Mouse (Mus musculus) testis, adult 2 months (tissue): ENCODE data around the gene Tmbim1. TPM values are rescaled to one million over a fixed set of nuclear protein-coding genes. Genes with fewer than 3 reads are reported as not detected.

ENCODE experiments used
- H3K27ac ChIP-seq: fragments of 200-500 bp; 2 replicates; pipeline ENCODE4 v1.5.1; 2012; ENCODE audit warnings: low read depth, low read length; ENCODE audit not compliant: control insufficient read depth, insufficient read depth
- H3K27me3 ChIP-seq: fragments of 200-500 bp; 2 replicates; pipeline ENCODE4 v1.6.1; 2012; ENCODE audit warnings: mild to moderate bottlenecking, low read length, moderate library complexity; ENCODE audit not compliant: control insufficient read depth, insufficient read depth
- H3K36me3 ChIP-seq: fragments of 200-500 bp; 2 replicates; pipeline ENCODE4 v1.6.1; 2012; ENCODE audit warnings: mild to moderate bottlenecking, low read length; ENCODE audit not compliant: control insufficient read depth, insufficient read depth
- H3K4me1 ChIP-seq: fragments of 200-500 bp; 2 replicates; pipeline ENCODE4 v1.6.1; 2012; ENCODE audit warnings: low read length; ENCODE audit not compliant: control insufficient read depth, insufficient read depth
- H3K4me3 ChIP-seq: fragments of 200-500 bp; 2 replicates; pipeline ENCODE4 v1.5.1; 2012; ENCODE audit warnings: low read depth, mild to moderate bottlenecking, low read length, moderate library complexity, mixed read lengths; ENCODE audit not compliant: control insufficient read depth
- CTCF ChIP-seq: fragments of 200-500 bp; IDR thresholded peaks from 2 replicates; pipeline ENCODE4 v1.5.1; 2012; ENCODE audit warnings: low read depth, mild to moderate bottlenecking, inconsistent platforms, low read length, moderate library complexity; ENCODE audit not compliant: control insufficient read depth, insufficient read depth, insufficient replicate concordance
- POLR2A ChIP-seq: fragments of 200-500 bp; IDR thresholded peaks from 2 replicates; pipeline ENCODE4 v1.6.1; 2012; ENCODE audit warnings: low read depth, mild to moderate bottlenecking, inconsistent platforms, low read length, moderate library complexity; ENCODE audit not compliant: control insufficient read depth
- polyA plus RNA-seq: library from polyadenylated mRNA; depleted of rRNA; stranded (reverse); fragments of >200 nt; gene quantifications from 2 replicates; pipeline ENCODE4 v1.2.3, GENCODE M21; 2012; rRNA removed

Tmbim1 gene
- 6.3 TPM in 2 replicates for polyA plus RNA-seq

GRCm38 (mm10) chr1:74305522-74305921 lies at the start of gene Tmbim1:
Gene Tmbim1 (minus strand): TSS chr1:74305622.
- Histone ChIP-seq H3K4me1 (peaks cover 8% of the 10 kb centered on the region), H3K4me3 (peak within 1 kb of the TSS; percentile 76; the same call in 1 of the 2 replicates), H3K27me3 (no peaks in the 10 kb centered on the region), H3K27ac (peak within 1 kb of the TSS; percentile 46; the same call in 1 of the 2 replicates), H3K36me3 (no peaks in the 10 kb centered on the region)
- no peak for TF ChIP-seq CTCF
- no peak for TF ChIP-seq POLR2A

DNA sequence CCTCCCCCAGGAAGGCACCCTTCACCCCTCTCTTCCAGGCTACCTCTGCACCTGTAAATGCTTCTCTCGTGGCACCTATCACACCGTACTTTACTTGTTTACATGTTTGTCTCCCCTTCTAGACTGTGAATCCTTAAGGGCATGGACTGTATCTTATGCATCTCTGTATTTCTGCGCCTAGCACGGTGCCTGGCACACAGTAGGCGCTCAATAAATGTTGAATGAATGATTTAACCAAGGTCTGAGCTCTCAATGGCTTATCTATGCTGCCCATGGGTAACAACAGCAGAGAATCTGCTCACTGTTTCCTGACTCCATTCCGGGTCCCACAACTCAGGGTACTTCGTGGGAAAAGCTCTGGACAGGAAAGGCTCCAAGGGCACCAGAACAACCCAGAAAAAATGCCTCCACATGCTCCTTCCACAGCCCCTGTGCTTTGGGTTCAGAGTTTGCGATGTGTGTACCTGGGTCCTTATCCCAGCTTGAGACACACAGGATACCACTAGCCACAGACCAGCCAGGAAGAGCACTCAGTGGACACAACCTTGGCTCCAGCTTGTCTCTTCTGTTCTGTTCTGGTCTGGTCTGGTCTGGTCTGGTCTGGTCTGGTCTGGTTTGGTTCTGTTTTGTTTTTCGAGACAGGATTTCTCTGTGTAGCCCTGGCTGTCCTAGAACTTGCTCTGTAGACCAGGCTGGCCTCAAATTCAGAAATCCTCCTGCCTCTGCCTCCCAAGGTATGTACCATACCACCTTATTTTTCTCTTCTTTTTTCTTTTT lies 48.2 kb upstream of the Tmbim1 start:
- H3K4me3 ChIP-seq = no peak overlapping the region
- H3K27me3 ChIP-seq = no peaks in the 10 kb centered on the region
- no peaks in the 10 kb centered on the region for H3K36me3 ChIP-seq
- no peak overlapping the region for H3K27ac ChIP-seq
- TF ChIP-seq POLR2A (no peak), CTCF (no peak)
- no peaks in the 10 kb centered on the region for H3K4me1 ChIP-seq

GRCm38 (mm10) chr1:74352532-74353096 lies 47.2 kb upstream of the Tmbim1 start:
- no peak overlapping the region; the same call in 1 of the 2 replicates for H3K27ac ChIP-seq
- H3K4me3 ChIP-seq = peak overlapping the region; percentile 70
- no peaks in the 10 kb centered on the region for H3K36me3 ChIP-seq
- H3K27me3 ChIP-seq = no peaks in the 10 kb centered on the region
- no peaks in the 10 kb centered on the region for H3K4me1 ChIP-seq
- TF ChIP-seq POLR2A (no peak), CTCF (no peak)

- no peak for TF ChIP-seq POLR2A
- no peak for TF ChIP-seq CTCF
- Histone ChIP-seq H3K4me3 (peak overlapping the region; percentile 70), H3K27me3 (no peaks in the 10 kb centered on the region), H3K4me1 (no peaks in the 10 kb centered on the region), H3K36me3 (no peaks in the 10 kb centered on the region), H3K27ac (no peak overlapping the region)
Observed at GRCm38 (mm10) chr1:74351185-74351769, 45.9 kb upstream of the Tmbim1 start.

DNA sequence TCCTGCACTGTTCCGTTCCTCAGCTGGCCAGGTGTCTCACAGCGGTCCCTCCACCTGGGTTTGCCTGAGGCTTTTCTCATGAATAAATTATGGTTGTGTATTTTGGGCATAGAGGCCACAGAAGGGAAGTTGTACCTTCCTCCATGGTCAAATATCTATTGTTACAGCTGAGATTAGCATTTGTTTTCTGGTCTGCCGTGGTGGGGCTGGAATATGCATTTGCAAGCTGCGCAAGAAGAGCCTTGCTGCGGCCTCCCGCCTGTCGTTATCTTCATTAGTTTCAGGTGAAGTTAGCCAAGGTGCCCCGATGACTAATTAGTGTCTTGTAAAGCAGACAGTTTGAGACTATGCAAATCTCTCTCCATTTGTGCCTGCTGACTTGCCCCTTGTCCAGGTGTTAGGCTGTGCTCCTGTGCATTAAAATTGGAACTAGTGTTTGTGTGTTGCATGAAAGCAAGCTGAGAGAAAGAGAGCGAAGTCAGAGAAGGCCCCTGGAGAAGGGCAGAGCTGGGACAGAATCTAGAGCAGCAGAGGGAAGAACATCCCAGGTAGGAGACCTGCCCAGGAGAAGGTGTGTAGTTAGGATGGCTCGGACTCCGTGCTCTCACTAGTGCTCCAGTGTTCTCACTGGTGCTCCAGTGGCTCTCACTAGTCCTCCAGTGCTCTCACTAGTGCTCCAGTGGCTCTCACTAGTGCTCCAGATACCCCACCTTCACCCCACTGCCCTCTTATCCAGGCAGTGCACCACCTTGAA lies 38.9 kb upstream of the Tmbim1 start:
- no peak overlapping the region for H3K4me3 ChIP-seq

DNA sequence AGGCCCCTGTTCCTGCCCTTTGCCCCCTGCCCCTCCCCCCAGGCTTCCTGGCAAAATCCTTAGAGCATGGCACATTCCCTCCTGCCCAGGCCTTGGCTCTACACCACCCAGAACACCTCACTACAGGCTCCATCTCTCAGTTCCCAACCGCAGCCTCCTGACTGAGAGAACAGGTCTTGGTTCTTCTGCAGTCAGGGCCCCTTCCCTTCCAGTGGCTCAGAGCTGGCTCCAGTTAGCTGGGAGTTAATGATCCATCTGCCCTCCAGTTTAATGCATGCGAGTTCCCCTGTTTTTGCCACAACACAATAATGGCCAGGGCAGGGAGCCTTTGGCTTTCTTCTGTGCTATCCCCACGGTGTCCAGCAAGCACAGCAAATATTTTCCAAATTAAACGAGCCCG lies 37.7 kb upstream of the Tmbim1 start:
- Histone ChIP-seq H3K27me3 (no peaks in the 10 kb centered on the region), H3K27ac (no peak overlapping the region), H3K4me3 (no peak overlapping the region), H3K36me3 (no peaks in the 10 kb centered on the region), H3K4me1 (peaks cover 2% of the 10 kb centered on the region)
- no peak for TF ChIP-seq CTCF
- TF ChIP-seq POLR2A = no peak

More for the DNA sequence above, 38.9 kb upstream of the Tmbim1 start:
- no peaks in the 10 kb centered on the region for H3K27me3 ChIP-seq
- peaks cover 2% of the 10 kb centered on the region for H3K4me1 ChIP-seq
- no peak overlapping the region for H3K27ac ChIP-seq
- H3K36me3 ChIP-seq = no peaks in the 10 kb centered on the region
- TF ChIP-seq CTCF (no peak), POLR2A (no peak)

DNA sequence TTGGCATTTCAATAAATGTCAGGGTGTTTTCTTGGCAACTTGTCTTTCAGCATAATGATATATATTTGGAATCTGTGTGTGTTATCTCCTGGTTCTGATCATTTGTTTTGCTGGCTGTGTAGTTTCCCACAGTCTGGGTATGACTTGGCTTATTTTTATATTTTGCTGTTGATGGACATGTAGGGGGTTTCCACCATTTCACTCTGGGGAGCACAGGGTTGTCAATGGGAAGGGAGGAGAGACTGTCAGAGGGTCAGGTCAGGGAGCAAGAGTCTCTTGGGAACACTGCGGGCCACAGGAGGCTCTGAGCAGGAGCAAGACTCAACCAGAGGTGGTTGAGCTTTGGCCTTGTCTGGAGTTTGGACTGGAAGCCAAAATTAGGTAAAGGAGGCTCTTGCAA lies 36.9 kb upstream of the Tmbim1 start:
- TF ChIP-seq CTCF = no peak
- TF ChIP-seq POLR2A = no peak
- no peaks in the 10 kb centered on the region for H3K36me3 ChIP-seq
- no peak overlapping the region for H3K27ac ChIP-seq

More for the DNA sequence above, 36.9 kb upstream of the Tmbim1 start:
- Histone ChIP-seq H3K27me3 (no peaks in the 10 kb centered on the region), H3K4me1 (peaks cover 4% of the 10 kb centered on the region), H3K4me3 (no peak overlapping the region)
